Mouse (Mus musculus) kidney, embryonic 14.5 days (tissue): ENCODE results near the gene Twsg1. TPM values are rescaled to one million over a fixed set of nuclear protein-coding genes. Genes with fewer than 3 reads are reported as not detected.

ENCODE experiments used
- ATAC-seq: fragments of 200-750 bp; cut with Nextera tagmentation; 2 replicates; pipeline ENCODE4 v1.8.0; 2017; ENCODE audit warnings: moderate number of reproducible peaks, mild to moderate bottlenecking, moderate TSS enrichment, moderate library complexity; ENCODE audit not compliant: low FRiP score, low TSS enrichment
- H3K27ac ChIP-seq: fragments of 300-500 bp; sonication (generic); 2 replicates; pipeline ENCODE4 v1.5.1; 2014; ENCODE audit warnings: low read depth, mild to moderate bottlenecking, low read length, moderate library complexity, mixed read lengths
- H3K27me3 ChIP-seq: fragments of 300-500 bp; sonication (generic); 2 replicates; pipeline ENCODE4 v1.6.1; 2014; ENCODE audit warnings: mild to moderate bottlenecking, low read length; ENCODE audit not compliant: control insufficient read depth, insufficient read depth
- H3K36me3 ChIP-seq: fragments of 300-500 bp; sonication (generic); 2 replicates; pipeline ENCODE4 v1.6.1; 2014; ENCODE audit warnings: low read length, mixed read lengths; ENCODE audit not compliant: control insufficient read depth, insufficient read depth
- H3K4me1 ChIP-seq: fragments of 300-500 bp; sonication (generic); 2 replicates; pipeline ENCODE4 v1.6.1; 2014; ENCODE audit warnings: low read length, mixed read lengths; ENCODE audit not compliant: control insufficient read depth, insufficient read depth
- H3K4me2 ChIP-seq: fragments of 300-500 bp; sonication (generic); replicated peaks from 2 replicates; pipeline ENCODE4 v1.6.1; 2014; ENCODE audit warnings: low read depth, mild to moderate bottlenecking, low read length
- H3K4me3 ChIP-seq: fragments of 300-500 bp; sonication (generic); 2 replicates; pipeline ENCODE4 v1.5.1; 2014; ENCODE audit warnings: mild to moderate bottlenecking, low read length
- H3K9ac ChIP-seq: fragments of 300-500 bp; sonication (generic); 2 replicates; pipeline ENCODE4 v1.6.1; 2014; ENCODE audit warnings: low read depth, mild to moderate bottlenecking, low read length, moderate library complexity
- H3K9me3 ChIP-seq: fragments of 300-500 bp; sonication (generic); 2 replicates; pipeline ENCODE4 v1.6.1; 2016; ENCODE audit warnings: low read length; ENCODE audit not compliant: control insufficient read depth
- WGBS: fragments of 180-500 bp; shearing (Covaris S2); extraction: QIAGEN DNeasy Blood & Tissue Kit; methylation state at CpG from one replicate; pipeline ENCODE4 v1.1.7; 2014; 5-methylcytosine and 5-hydroxymethylcytosine counted together
- polyA plus RNA-seq: library from polyadenylated mRNA; unstranded; fragments of >200 nt; fragmentation: Nextera tagmentation; extraction: Ambion mirVana; gene quantifications from 2 replicates; pipeline ENCODE4 v1.2.1, GENCODE M21; 2014

The Twsg1 gene
- polyA plus RNA-seq, 1 experiment from 2014 or later = 146 TPM

- peak; percentile 65; the same call in 1 of the 2 replicates for ATAC-seq
- Histone ChIP-seq H3K36me3 (no peaks in the 10 kb centered on the region), H3K27me3 (no peaks in the 10 kb centered on the region), H3K4me3 (no peak overlapping the region), H3K4me1 (peaks cover 5% of the 10 kb centered on the region), H3K27ac (no peak overlapping the region), H3K9me3 (no peaks in the 10 kb centered on the region), H3K9ac (no peak overlapping the region), H3K4me2 (no peak overlapping the region)
- WGBS = 54% methylated on average over 6 of the region's 6 CpGs
Observed at GRCm38 (mm10) chr17:65872652-65873051, 78.4 kb downstream of the Twsg1 start.

GRCm38 (mm10) chr17:65872051-65872450 lies 79.0 kb downstream of the Twsg1 start:
- Histone ChIP-seq H3K27me3 (no peaks in the 10 kb centered on the region), H3K9me3 (no peaks in the 10 kb centered on the region), H3K4me2 (no peak overlapping the region), H3K36me3 (peaks cover 4% of the 10 kb centered on the region; the same call in 1 of the 2 replicates), H3K27ac (no peak overlapping the region), H3K4me3 (no peak overlapping the region), H3K4me1 (peaks cover 5% of the 10 kb centered on the region), H3K9ac (no peak overlapping the region)
- ATAC-seq = no peak
- 45% methylated on average over 6 of the region's 6 CpGs for WGBS

Other genes starting within 250 kb of the Twsg1 start
- 21.2 and 38.0 TPM in 2 replicates for gene Rab31, start 178.5 kb downstream of the Twsg1 start, polyA plus RNA-seq
- gene Ppp4r1, start 168.7 kb downstream of the Twsg1 start, polyA plus RNA-seq = 37.4 and 53.5 TPM in 2 replicates
- gene Ralbp1, start 65.4 kb downstream of the Twsg1 start, polyA plus RNA-seq = 61.3 and 76.6 TPM in 2 replicates
- gene Ankrd12, start 125.9 kb upstream of the Twsg1 start, polyA plus RNA-seq = 20.4 and 21.3 TPM in 2 replicates
- 380 and 457 TPM in 2 replicates for gene Ndufv2, start 150.3 kb upstream of the Twsg1 start, polyA plus RNA-seq
- 33.1 and 38.4 TPM in 2 replicates for gene Washc1, start 160.3 kb upstream of the Twsg1 start, polyA plus RNA-seq
- 13.9 and 26.3 TPM in 2 replicates for gene Ddx11, start 172.3 kb upstream of the Twsg1 start, polyA plus RNA-seq